8 mouse cellular contexts compared by ENCODE assay signal in the genomic region with DNA sequence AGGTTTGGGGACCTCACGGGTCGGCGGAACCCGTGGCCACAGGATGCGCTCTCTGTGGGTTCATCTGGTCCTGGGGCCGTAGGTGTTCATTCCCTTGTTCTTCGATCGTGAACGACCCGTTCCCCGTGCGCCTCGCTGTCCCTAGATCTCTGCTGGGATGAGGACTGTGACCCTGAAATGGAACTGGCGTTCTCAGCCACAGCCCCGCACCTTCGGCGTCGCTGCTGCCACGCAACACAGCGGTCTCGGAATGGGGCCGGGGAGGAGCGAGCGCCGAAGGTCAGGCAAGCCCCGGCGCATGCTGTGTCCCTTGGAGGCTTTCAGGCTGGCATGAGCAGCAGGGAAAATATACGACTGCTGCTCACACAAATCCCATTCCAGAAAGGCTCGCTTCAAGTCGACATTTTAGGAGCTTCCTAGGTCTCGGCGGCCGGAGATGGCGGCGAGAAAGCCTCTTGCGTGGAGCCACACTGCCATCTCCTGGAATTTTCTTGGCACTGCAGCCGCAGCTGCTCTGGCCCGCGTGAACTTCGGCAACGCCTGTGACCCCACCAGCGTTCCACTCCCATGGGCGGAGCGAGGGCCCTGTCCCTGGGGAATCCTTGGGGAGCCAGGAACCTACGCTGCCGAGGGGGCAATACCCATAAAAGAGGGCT. TPM values are rescaled to one million over a fixed set of nuclear protein-coding genes. Genes with fewer than 3 reads are reported as not detected.
DNase-seq lines count a peak whose midpoint lies in the region; ATAC-seq and TF ChIP-seq lines count a peak whose summit lies in the region.

Hoxa7 (minus strand) TSS at position 518 of the 656 bp plus-strand sequence.

- H3K9ac ChIP-seq in lung, embryonic 16.5 days (ENCODE audit: low read length) = peak within 1 kb of the TSS; percentile 79

- peak; percentile 67 for DNase-seq in MN1 (ENCODE audit: low spot score)
- DNase-seq in cerebellum, adult 9-11 months = peak; percentile 75
- peak; percentile 42 to 86 for DNase-seq in frontal cortex, adult 2 months (ENCODE audit: extremely low spot score in 1 of 2, low spot score in 1 of 2)
- DNase-seq in hindbrain, embryonic 10.5 days (ENCODE audit: low spot score) = peak; percentile 90
- peak; percentile 54 for DNase-seq in layer of hippocampus, adult 9-11 months
- DNase-seq in ovary, adult 18-20 months (ENCODE audit: low spot score) = peak; percentile 65
- DNase-seq in thymus, adult 2 months = peak; percentile 76

- TF ChIP-seq POLR2A in thymus, adult 2 months (IDR thresholded peaks at IDR 0.05; ENCODE audit: control insufficient read depth, extremely low read depth, insufficient read depth, low read length, poor library complexity) = no peak

- WGBS in hindbrain, embryonic 10.5 days = 1% methylated on average over 46 of the region's 46 CpGs
- WGBS in lung, embryonic 16.5 days = 2% methylated on average over 46 of the region's 46 CpGs
- under 1% methylated on average over 46 of the region's 46 CpGs for WGBS in thymus, adult 2 months

- peak; percentile 59 for ATAC-seq in lung, embryonic 16.5 days (ENCODE audit: low read depth)

- H3K4me1 ChIP-seq in hindbrain, embryonic 10.5 days (replicated peaks) = peaks cover 26% of the 10 kb centered on the region
- H3K4me1 ChIP-seq in lung, embryonic 16.5 days (replicated peaks; ENCODE audit: control insufficient read depth, insufficient read depth, low read length) = peaks cover 17% of the 10 kb centered on the region
- H3K4me1 ChIP-seq in thymus, adult 2 months (replicated peaks; ENCODE audit: control insufficient read depth, insufficient read depth, low read length) = peaks cover 11% of the 10 kb centered on the region

- no peaks in the 10 kb centered on the region for H3K9me3 ChIP-seq in hindbrain, embryonic 10.5 days
- H3K9me3 ChIP-seq in lung, embryonic 16.5 days (ENCODE audit: control insufficient read depth, low read length) = no peaks in the 10 kb centered on the region

- peak; percentile 96 for TF ChIP-seq CTCF in thymus, adult 2 months (IDR thresholded peaks at IDR 0.05; ENCODE audit: borderline replicate concordance, control insufficient read depth, extremely low read depth, insufficient read depth, low read length, poor library complexity)

- no peak within 1 kb of the TSS for H3K27ac ChIP-seq in hindbrain, embryonic 10.5 days
- H3K27ac ChIP-seq in lung, embryonic 16.5 days (ENCODE audit: low read length) = no peak within 1 kb of the TSS; the same call in 1 of the 2 replicates
- H3K27ac ChIP-seq in thymus, adult 2 months (ENCODE audit: control insufficient read depth, insufficient read depth, low read length) = no peak within 1 kb of the TSS

- peaks cover 100% of the 10 kb centered on the region for H3K27me3 ChIP-seq in hindbrain, embryonic 10.5 days (ENCODE audit: insufficient read depth, poor library complexity, severe bottlenecking)
- peaks cover 93% of the 10 kb centered on the region for H3K27me3 ChIP-seq in lung, embryonic 16.5 days (ENCODE audit: control insufficient read depth, insufficient read depth, low read depth, low read length)
- H3K27me3 ChIP-seq in thymus, adult 2 months (ENCODE audit: control insufficient read depth, insufficient read depth, low read length) = peaks cover 35% of the 10 kb centered on the region

- peak within 1 kb of the TSS; percentile 97 for H3K4me2 ChIP-seq in lung, embryonic 16.5 days (ENCODE audit: low read depth, low read length)

- H3K4me3 ChIP-seq in hindbrain, embryonic 10.5 days = peak within 1 kb of the TSS; percentile 53
- H3K4me3 ChIP-seq in lung, embryonic 16.5 days (ENCODE audit: low read length) = peak within 1 kb of the TSS; percentile 69
- peak within 1 kb of the TSS; percentile 73 for H3K4me3 ChIP-seq in thymus, adult 2 months (ENCODE audit: control insufficient read depth, insufficient read depth, low read length)

- H3K36me3 ChIP-seq in hindbrain, embryonic 10.5 days = no peaks in the 10 kb centered on the region
- H3K36me3 ChIP-seq in lung, embryonic 16.5 days (ENCODE audit: control insufficient read depth, insufficient read depth, low read length) = no peaks in the 10 kb centered on the region
- no peaks in the 10 kb centered on the region for H3K36me3 ChIP-seq in thymus, adult 2 months (ENCODE audit: control insufficient read depth, insufficient read depth, low read length)

RNA-seq across cellular contexts. Expression of gene Hoxa7, which starts in this region (rescaled TPM):
- polyA plus RNA-seq in frontal cortex, adult 2 months (2012; rRNA removed) = 0.17 TPM in 1 of 2 replicates, not detected in the other
- not detected in 2 replicates for polyA plus RNA-seq in hindbrain, embryonic 10.5 days (2016; fragmentation: Nextera tagmentation; extraction: Ambion mirVana)
- 5.8 and 6.9 TPM in 2 replicates for polyA plus RNA-seq in lung, embryonic 16.5 days (2015; fragmentation: Nextera tagmentation; extraction: Ambion mirVana)
- 2.5 and 3.4 TPM in 2 replicates for polyA plus RNA-seq in thymus, adult 2 months (2012; rRNA removed)

Comparison
In these comparisons a context has a peak if more than half of its experiments do, and no peak if none do; other contexts are left out.
1. Peak in DNase-seq in frontal cortex, adult 2 months; RNA of the gene not detected or under 1 TPM.
2. Peak in DNase-seq and H3K4me3 ChIP-seq in hindbrain, embryonic 10.5 days; RNA of the gene not detected or under 1 TPM.